Mouse (Mus musculus) CD4-positive, CD25-positive, alpha-beta regulatory T cell, adult 2 months (primary cell): Measurements from ENCODE around the gene Rassf2.

Source experiments
- DNase-seq: peaks from one replicate; pipeline ENCODE4 v3.0.0-alpha.2; 2012; ENCODE audit warnings: low read depth, low spot score

Gene Rassf2

GRCm38 (mm10) chr2:132029646-132030417 lies at the start of gene Rassf2:
TSS of gene Rassf2 (minus strand) at chr2:132030258.
- DNase-seq: peak; percentile 89

GRCm38 (mm10) chr2:132079139-132079538 lies 49.1 kb upstream of the Rassf2 start:
- no peak for DNase-seq

- no peak for DNase-seq
Measured at GRCm38 (mm10) chr2:132073052-132073451, 43.0 kb upstream of the Rassf2 start.

GRCm38 (mm10) chr2:132069985-132070735 lies 40.1 kb upstream of the Rassf2 start:
- DNase-seq: no peak

- DNase-seq: no peak
Measured at GRCm38 (mm10) chr2:132064185-132064831, 34.2 kb upstream of the Rassf2 start.

GRCm38 (mm10) chr2:132063776-132064175 lies 33.7 kb upstream of the Rassf2 start:
- DNase-seq: no peak

GRCm38 (mm10) chr2:132061884-132062283 lies 31.8 kb upstream of the Rassf2 start:
- no peak for DNase-seq

- peak; percentile 58 for DNase-seq
Measured at GRCm38 (mm10) chr2:132059919-132060318, 29.9 kb upstream of the Rassf2 start.

GRCm38 (mm10) chr2:132055349-132055753 lies 25.3 kb upstream of the Rassf2 start:
- no peak for DNase-seq

GRCm38 (mm10) chr2:132053824-132054223 lies 23.8 kb upstream of the Rassf2 start:
- no peak for DNase-seq

- DNase-seq: peak; percentile 31
Measured at GRCm38 (mm10) chr2:132051798-132052197, 21.7 kb upstream of the Rassf2 start.

- DNase-seq: no peak
Measured at GRCm38 (mm10) chr2:132049921-132050320, 19.9 kb upstream of the Rassf2 start.

GRCm38 (mm10) chr2:132049491-132049890 lies 19.4 kb upstream of the Rassf2 start:
- no peak for DNase-seq

GRCm38 (mm10) chr2:132048143-132048772 lies 18.2 kb upstream of the Rassf2 start:
- no peak for DNase-seq

GRCm38 (mm10) chr2:132047364-132047763 lies 17.3 kb upstream of the Rassf2 start:
- DNase-seq: no peak

GRCm38 (mm10) chr2:132046659-132047058 lies 16.6 kb upstream of the Rassf2 start:
- no peak for DNase-seq

- no peak for DNase-seq
Measured at GRCm38 (mm10) chr2:132044320-132045274, 14.5 kb upstream of the Rassf2 start.

GRCm38 (mm10) chr2:132043101-132043621 lies 13.1 kb upstream of the Rassf2 start:
- no peak for DNase-seq

GRCm38 (mm10) chr2:132039894-132040293 lies 9.8 kb upstream of the Rassf2 start:
- peak; percentile 72 for DNase-seq

- no peak for DNase-seq
Measured at GRCm38 (mm10) chr2:132036326-132036725, 6.3 kb upstream of the Rassf2 start.

- DNase-seq: peak; percentile 79
Measured at GRCm38 (mm10) chr2:132035470-132035835, 5.4 kb upstream of the Rassf2 start.
